Mouse (Mus musculus): ENCODE measurements around the gene Ear10. TPM values are rescaled to one million over a fixed set of nuclear protein-coding genes. Genes with fewer than 3 reads are reported as not detected.
"Not testable (repeated sequence)": the region's sequence is repeated elsewhere in the genome, so short reads cannot be mapped to it uniquely, and the experiment has no call there.

Gene Ear10
- polyA plus RNA-seq, 1 experiment from 2014 or later, result not detected

GRCm38 (mm10) chr14:43924688-43925403, 1.5 kb upstream of the Ear10 start, which contains the start of gene Gm8113:
TSS of gene Gm8113 (plus strand) at chr14:43925390.
- Histone ChIP-seq H3K27ac (replicated peaks) (peak within 1 kb of the TSS; percentile 76), H3K4me2 (replicated peaks; ENCODE audit: low read depth) (peak within 1 kb of the TSS; percentile 53), H3K9ac (ENCODE audit: low read length) (peak within 1 kb of the TSS; percentile 51), H3K4me3 (ENCODE audit: low read depth, low read length) (peak within 1 kb of the TSS; percentile 48)
- H3K4me1 ChIP-seq (replicated peaks; ENCODE audit: control insufficient read depth, insufficient read depth); H3K9me3 ChIP-seq (ENCODE audit: control insufficient read depth, low read length); H3K36me3 ChIP-seq (ENCODE audit: control insufficient read depth, insufficient read depth, low read length); H3K27me3 ChIP-seq (ENCODE audit: control insufficient read depth, insufficient read depth, low read length): not testable (repeated sequence)
- DNase-seq (ENCODE audit: low spot score) (peak; percentile 77), ATAC-seq (ENCODE audit: low FRiP score, low TSS enrichment) (peak; percentile 89)
- TF ChIP-seq CTCF (IDR thresholded peaks at IDR 0.05; ENCODE audit: low read depth), result peak; percentile 86
- WGBS, result 9% methylated on average over 10 of the region's 10 CpGs

DNA sequence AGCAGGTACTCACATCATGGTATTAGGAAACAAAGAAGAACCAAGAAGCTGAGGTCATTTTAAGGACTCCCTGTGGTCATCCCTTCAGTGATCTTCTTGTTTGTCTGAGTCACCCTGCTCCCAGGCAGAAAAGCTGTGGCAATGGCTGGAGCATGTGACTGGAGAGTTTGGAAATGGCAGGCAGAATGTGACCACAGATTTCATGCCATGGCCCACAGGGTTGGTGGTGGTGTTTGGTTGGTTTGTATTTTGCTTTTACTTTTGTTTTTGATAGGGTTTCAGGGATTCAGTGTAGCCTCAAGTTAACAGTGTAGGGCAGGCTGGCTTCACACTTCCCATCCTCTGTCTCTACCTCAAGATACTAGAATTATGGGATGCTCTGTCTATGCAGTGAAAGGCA, 5.1 kb downstream of the Ear10 start:
- not testable (repeated sequence) for H3K4me2 ChIP-seq (replicated peaks; ENCODE audit: low read depth); ATAC-seq (ENCODE audit: low FRiP score, low TSS enrichment); H3K36me3 ChIP-seq (ENCODE audit: control insufficient read depth, insufficient read depth, low read length)

GRCm38 (mm10) chr14:43898577-43898976, 24.8 kb downstream of the Ear10 start:
- not testable (repeated sequence) for H3K9me3 ChIP-seq (ENCODE audit: control insufficient read depth, low read length); H3K4me3 ChIP-seq (ENCODE audit: low read depth, low read length); H3K4me1 ChIP-seq (replicated peaks; ENCODE audit: control insufficient read depth, insufficient read depth); H3K4me2 ChIP-seq (replicated peaks; ENCODE audit: low read depth); H3K9ac ChIP-seq (ENCODE audit: low read length); ATAC-seq (ENCODE audit: low FRiP score, low TSS enrichment); H3K27ac ChIP-seq (replicated peaks); H3K27me3 ChIP-seq (ENCODE audit: control insufficient read depth, insufficient read depth, low read length); H3K36me3 ChIP-seq (ENCODE audit: control insufficient read depth, insufficient read depth, low read length); DNase-seq (ENCODE audit: low spot score)
- 76% methylated on average over 3 of the region's 3 CpGs for WGBS

More for the DNA sequence above, 5.1 kb downstream of the Ear10 start:
- H3K9me3 ChIP-seq (ENCODE audit: control insufficient read depth, low read length); H3K4me1 ChIP-seq (replicated peaks; ENCODE audit: control insufficient read depth, insufficient read depth); H3K9ac ChIP-seq (ENCODE audit: low read length); DNase-seq (ENCODE audit: low spot score); H3K27me3 ChIP-seq (ENCODE audit: control insufficient read depth, insufficient read depth, low read length); H3K4me3 ChIP-seq (ENCODE audit: low read depth, low read length); H3K27ac ChIP-seq (replicated peaks): not testable (repeated sequence)

DNA sequence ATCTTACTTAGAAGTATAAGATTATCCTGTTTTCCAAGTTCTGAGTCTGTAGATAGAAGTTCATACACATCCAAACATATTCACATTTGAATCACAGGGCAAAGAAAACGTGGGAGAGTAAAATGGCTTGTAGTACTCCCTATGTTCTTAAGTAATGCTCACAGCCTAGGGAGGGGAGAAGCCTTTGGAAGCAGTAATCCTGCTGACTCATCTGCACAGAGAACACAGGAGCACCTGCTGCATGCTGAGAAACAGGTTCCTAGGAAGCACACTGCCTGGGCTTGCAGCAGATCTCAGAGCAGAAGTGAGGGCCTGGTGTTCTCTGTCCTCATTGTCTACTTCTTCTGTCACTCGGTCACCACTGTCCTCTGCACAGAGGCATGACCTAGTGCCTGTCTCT, 28.0 kb downstream of the Ear10 start:
- H3K4me2 ChIP-seq (replicated peaks; ENCODE audit: low read depth), result not testable (repeated sequence)
- ATAC-seq (ENCODE audit: low FRiP score, low TSS enrichment), result peak; percentile 75; the same call in 1 of the 2 replicates

DNA sequence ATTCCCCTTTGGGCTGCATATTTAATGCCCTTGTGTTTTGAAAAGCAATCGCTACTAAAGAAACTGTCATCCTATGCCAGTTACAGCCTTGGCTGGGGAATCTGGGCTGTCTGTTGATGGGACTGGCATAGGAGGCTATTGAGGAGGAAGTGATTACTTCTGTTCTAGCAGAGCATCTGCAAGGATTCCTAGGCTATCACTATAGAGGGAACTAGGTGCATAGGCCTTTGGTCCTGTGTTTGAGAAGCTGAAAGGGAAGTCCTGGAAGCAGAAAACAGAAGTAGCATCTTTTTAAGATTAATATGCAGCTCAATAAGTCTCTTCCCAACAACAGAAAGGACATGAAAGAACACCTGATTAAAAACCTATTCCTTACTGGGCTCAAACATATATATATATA, 32.1 kb downstream of the Ear10 start:
- not testable (repeated sequence) for H3K4me3 ChIP-seq (ENCODE audit: low read depth, low read length); H3K9me3 ChIP-seq (ENCODE audit: control insufficient read depth, low read length); H3K9ac ChIP-seq (ENCODE audit: low read length); ATAC-seq (ENCODE audit: low FRiP score, low TSS enrichment); H3K36me3 ChIP-seq (ENCODE audit: control insufficient read depth, insufficient read depth, low read length); H3K27ac ChIP-seq (replicated peaks); DNase-seq (ENCODE audit: low spot score); H3K4me2 ChIP-seq (replicated peaks; ENCODE audit: low read depth); H3K27me3 ChIP-seq (ENCODE audit: control insufficient read depth, insufficient read depth, low read length); H3K4me1 ChIP-seq (replicated peaks; ENCODE audit: control insufficient read depth, insufficient read depth)
- WGBS, result no CpG with 5 or more reads among the region's 1 CpGs

More for the DNA sequence above, 28.0 kb downstream of the Ear10 start:
- not testable (repeated sequence) for H3K27me3 ChIP-seq (ENCODE audit: control insufficient read depth, insufficient read depth, low read length); H3K36me3 ChIP-seq (ENCODE audit: control insufficient read depth, insufficient read depth, low read length); H3K9me3 ChIP-seq (ENCODE audit: control insufficient read depth, low read length); H3K4me1 ChIP-seq (replicated peaks; ENCODE audit: control insufficient read depth, insufficient read depth); H3K9ac ChIP-seq (ENCODE audit: low read length); DNase-seq (ENCODE audit: low spot score); H3K4me3 ChIP-seq (ENCODE audit: low read depth, low read length); H3K27ac ChIP-seq (replicated peaks)
- 19% methylated on average over 1 of the region's 2 CpGs for WGBS

DNA sequence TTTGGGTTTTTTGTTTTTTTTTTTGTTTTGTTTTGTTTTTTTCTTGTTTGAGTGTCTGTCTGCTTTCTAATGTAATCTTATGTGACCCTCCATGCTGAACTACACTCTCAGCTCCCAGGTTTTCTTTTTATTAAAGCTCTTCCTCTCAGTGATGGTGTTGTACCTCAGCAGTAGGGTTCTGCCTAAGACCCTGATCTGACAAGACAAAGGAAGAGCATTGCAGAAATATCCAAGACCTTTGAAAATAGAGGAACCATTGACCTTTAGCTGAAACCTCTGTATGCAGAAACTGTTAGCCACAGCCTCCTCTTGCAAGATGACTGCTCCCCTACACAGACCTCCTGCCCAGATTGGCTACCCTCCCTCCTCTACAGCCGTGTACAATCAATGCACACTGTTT, 37.1 kb downstream of the Ear10 start:
- not testable (repeated sequence) for H3K36me3 ChIP-seq (ENCODE audit: control insufficient read depth, insufficient read depth, low read length); H3K9ac ChIP-seq (ENCODE audit: low read length); H3K4me2 ChIP-seq (replicated peaks; ENCODE audit: low read depth); H3K4me1 ChIP-seq (replicated peaks; ENCODE audit: control insufficient read depth, insufficient read depth); H3K4me3 ChIP-seq (ENCODE audit: low read depth, low read length); DNase-seq (ENCODE audit: low spot score); H3K27ac ChIP-seq (replicated peaks); H3K27me3 ChIP-seq (ENCODE audit: control insufficient read depth, insufficient read depth, low read length); ATAC-seq (ENCODE audit: low FRiP score, low TSS enrichment); H3K9me3 ChIP-seq (ENCODE audit: control insufficient read depth, low read length)
- WGBS, result 56% methylated on average over 1 of the region's 1 CpGs

DNA sequence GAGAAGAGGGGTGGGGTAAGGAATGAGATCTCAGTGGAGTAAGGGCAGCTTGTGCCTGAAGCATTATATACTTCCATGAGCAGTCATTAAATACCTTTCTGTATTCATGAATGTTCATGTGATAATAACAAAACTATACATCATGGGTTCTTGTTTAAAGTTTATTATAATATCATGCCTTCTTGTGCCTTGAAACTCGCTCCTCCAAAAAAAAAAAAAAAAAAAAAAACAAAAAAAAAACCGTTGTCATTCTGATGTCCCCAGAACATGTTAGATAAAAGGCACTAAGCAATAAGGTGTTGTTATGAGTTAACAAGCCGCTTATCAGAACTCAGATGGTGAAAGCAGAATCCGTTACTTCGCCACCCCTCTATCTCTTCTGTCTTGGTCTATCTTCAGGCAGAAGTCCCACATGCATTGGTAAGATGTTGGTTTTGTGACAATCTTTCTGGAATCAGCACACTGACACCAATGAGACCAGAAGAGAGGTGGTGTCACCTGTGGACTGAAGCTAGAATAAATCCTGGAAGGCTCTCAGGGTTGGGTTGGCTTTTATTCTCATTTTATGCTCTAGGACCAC, 43.3 kb downstream of the Ear10 start:
- H3K36me3 ChIP-seq (ENCODE audit: control insufficient read depth, insufficient read depth, low read length); H3K4me3 ChIP-seq (ENCODE audit: low read depth, low read length); H3K27me3 ChIP-seq (ENCODE audit: control insufficient read depth, insufficient read depth, low read length); DNase-seq (ENCODE audit: low spot score); H3K27ac ChIP-seq (replicated peaks); H3K9me3 ChIP-seq (ENCODE audit: control insufficient read depth, low read length); H3K9ac ChIP-seq (ENCODE audit: low read length); H3K4me2 ChIP-seq (replicated peaks; ENCODE audit: low read depth); ATAC-seq (ENCODE audit: low FRiP score, low TSS enrichment); H3K4me1 ChIP-seq (replicated peaks; ENCODE audit: control insufficient read depth, insufficient read depth): not testable (repeated sequence)
- WGBS, result 81% methylated on average over 5 of the region's 5 CpGs

GRCm38 (mm10) chr14:43877789-43878188, 45.6 kb downstream of the Ear10 start:
- 73% methylated on average over 1 of the region's 2 CpGs for WGBS
- not testable (repeated sequence) for ATAC-seq (ENCODE audit: low FRiP score, low TSS enrichment); DNase-seq (ENCODE audit: low spot score)

DNA sequence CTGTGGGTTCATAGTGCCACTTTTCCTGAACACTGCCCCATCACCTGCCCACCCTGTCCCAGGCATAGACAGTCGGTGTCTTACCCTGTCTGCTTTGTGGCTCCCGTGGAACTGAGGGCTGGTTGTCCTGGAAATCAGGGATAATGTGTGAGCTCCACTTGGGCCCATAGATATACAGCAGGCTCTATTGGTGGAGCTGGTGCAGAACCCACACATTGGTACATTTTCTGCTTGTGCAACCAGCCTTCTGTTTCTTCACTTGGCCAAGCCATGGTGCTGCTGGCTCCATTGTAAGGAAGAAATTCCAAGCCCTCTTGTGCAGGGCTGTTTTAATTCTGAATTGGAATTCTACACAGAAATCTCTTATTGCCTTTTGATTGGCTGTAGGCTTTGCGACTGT, 47.9 kb downstream of the Ear10 start, which contains the start of gene Ear1:
Gene Ear1 (minus strand): TSS at position 101 of the 400 bp plus-strand sequence.
- not testable (repeated sequence) for H3K27ac ChIP-seq (replicated peaks); H3K4me1 ChIP-seq (replicated peaks; ENCODE audit: control insufficient read depth, insufficient read depth); H3K4me3 ChIP-seq (ENCODE audit: low read depth, low read length); H3K9me3 ChIP-seq (ENCODE audit: control insufficient read depth, low read length); H3K36me3 ChIP-seq (ENCODE audit: control insufficient read depth, insufficient read depth, low read length); H3K9ac ChIP-seq (ENCODE audit: low read length); DNase-seq (ENCODE audit: low spot score); H3K27me3 ChIP-seq (ENCODE audit: control insufficient read depth, insufficient read depth, low read length); H3K4me2 ChIP-seq (replicated peaks; ENCODE audit: low read depth); ATAC-seq (ENCODE audit: low FRiP score, low TSS enrichment)
- 79% methylated on average over 2 of the region's 3 CpGs for WGBS

More at GRCm38 (mm10) chr14:43877789-43878188, 45.6 kb downstream of the Ear10 start:
- not testable (repeated sequence) for H3K36me3 ChIP-seq (ENCODE audit: control insufficient read depth, insufficient read depth, low read length); H3K27ac ChIP-seq (replicated peaks); H3K4me3 ChIP-seq (ENCODE audit: low read depth, low read length); H3K9ac ChIP-seq (ENCODE audit: low read length); H3K4me1 ChIP-seq (replicated peaks; ENCODE audit: control insufficient read depth, insufficient read depth); H3K27me3 ChIP-seq (ENCODE audit: control insufficient read depth, insufficient read depth, low read length); H3K4me2 ChIP-seq (replicated peaks; ENCODE audit: low read depth); H3K9me3 ChIP-seq (ENCODE audit: control insufficient read depth, low read length)

Data from stomach, postnatal 0 days (tissue).